Comparison of ENCODE assay signal across 20 mouse cellular contexts in genomic region chr2:128924799-128925198, GRCm38 (mm10).
"Had no signal": no experiment of that assay in that cellular context is flagged by ENCODE, and none has a peak within 500 bp of the region (broad histone marks: within the 10 kb centered on the region; RNA-seq: fewer than 3 reads in every experiment).

No protein-coding gene starts in this region.

- H3K27me3 ChIP-seq: heart, embryonic 13.5 days; heart, embryonic 15.5 days; hindbrain, embryonic 13.5 days; hindbrain, embryonic 15.5 days; limb, embryonic 13.5 days; limb, embryonic 15.5 days; liver, embryonic 12.5 days had no signal

- ATAC-seq: hindbrain, postnatal 0 days; intestine, embryonic 16.5 days; liver, embryonic 12.5 days had no signal

- H3K4me2 ChIP-seq: heart, embryonic 11.5 days; heart, embryonic 13.5 days; heart, embryonic 15.5 days; hindbrain, embryonic 13.5 days; hindbrain, embryonic 15.5 days; limb, embryonic 13.5 days; limb, embryonic 15.5 days; liver, embryonic 12.5 days had no signal

- H3K4me3 ChIP-seq: gastrocnemius, adult 2 months; heart, embryonic 13.5 days; heart, embryonic 15.5 days; hindbrain, embryonic 13.5 days; hindbrain, embryonic 15.5 days; limb, embryonic 13.5 days; limb, embryonic 15.5 days; liver, embryonic 12.5 days had no signal

- H3K4me1 ChIP-seq: heart, embryonic 13.5 days; heart, embryonic 15.5 days; hindbrain, embryonic 13.5 days; hindbrain, embryonic 15.5 days; limb, embryonic 13.5 days; limb, embryonic 15.5 days; liver, embryonic 12.5 days had no signal

- H3K27ac ChIP-seq: gastrocnemius, adult 2 months; heart, embryonic 13.5 days; heart, embryonic 15.5 days; hindbrain, embryonic 13.5 days; hindbrain, embryonic 15.5 days; hindbrain, postnatal 0 days; limb, embryonic 13.5 days; limb, embryonic 15.5 days; liver, embryonic 12.5 days; liver, embryonic 14.5 days had no signal

- H3K9me3 ChIP-seq: heart, embryonic 15.5 days; hindbrain, embryonic 13.5 days; hindbrain, embryonic 15.5 days; limb, embryonic 13.5 days; limb, embryonic 15.5 days; liver, embryonic 12.5 days had no signal

- H3K9ac ChIP-seq: heart, embryonic 13.5 days; heart, embryonic 15.5 days; hindbrain, embryonic 13.5 days; hindbrain, embryonic 15.5 days; limb, embryonic 13.5 days; limb, embryonic 15.5 days; liver, embryonic 12.5 days; liver, embryonic 14.5 days had no signal

- DNase-seq: gastrocnemius, adult 2 months; gastrocnemius, postnatal 10 days; gastrocnemius, postnatal 25 days; heart, adult 18-20 months; heart, postnatal 14 days; heart, postnatal 36 days; layer of hippocampus, adult 9-11 months; layer of hippocampus, postnatal 36 days; left cerebral cortex, postnatal 4 days had no signal
